Mouse (Mus musculus) forebrain, postnatal 0 days (tissue): Measurements from ENCODE around the gene Jsrp1. TPM values are rescaled to one million over a fixed set of nuclear protein-coding genes. Genes with fewer than 3 reads are reported as not detected.

Experiments used
- ATAC-seq: fragments of 200-750 bp; cut with Nextera tagmentation; 2 replicates; pipeline ENCODE4 v1.8.0; 2017; ENCODE audit warnings: mild to moderate bottlenecking, moderate library complexity
- DNase-seq: peaks from one replicate; pipeline ENCODE4 v3.0.0-alpha.2; 2015
- H3K27ac ChIP-seq: fragments of 300-500 bp; sonication (generic); 2 replicates; pipeline ENCODE4 v1.5.1; 2014; ENCODE audit warnings: low read depth, mild to moderate bottlenecking, antibody characterized with exemption, low read length, moderate library complexity, mixed read lengths
- H3K27me3 ChIP-seq: fragments of 300-500 bp; sonication (generic); 2 replicates; pipeline ENCODE4 v1.6.1; 2014; ENCODE audit warnings: mild to moderate bottlenecking, low read length, mixed read lengths; ENCODE audit not compliant: insufficient read depth
- H3K36me3 ChIP-seq: fragments of 300-500 bp; sonication (generic); 2 replicates; pipeline ENCODE4 v1.6.1; 2014; ENCODE audit warnings: mild to moderate bottlenecking, moderate library complexity; ENCODE audit not compliant: insufficient read depth
- H3K4me1 ChIP-seq: fragments of 300-500 bp; sonication (generic); 2 replicates; pipeline ENCODE4 v1.6.1; 2014; ENCODE audit warnings: antibody characterized with exemption; ENCODE audit not compliant: insufficient read depth
- H3K4me2 ChIP-seq: fragments of 300-500 bp; sonication (generic); 2 replicates; pipeline ENCODE4 v1.6.1; 2014; ENCODE audit warnings: low read depth, mild to moderate bottlenecking, moderate library complexity
- H3K4me3 ChIP-seq: fragments of 300-500 bp; sonication (generic); 2 replicates; pipeline ENCODE4 v1.5.1; 2014; ENCODE audit warnings: low read depth, low read length, mixed read lengths
- H3K9ac ChIP-seq: fragments of 300-500 bp; sonication (generic); 2 replicates; pipeline ENCODE4 v1.6.1; 2014; ENCODE audit warnings: mild to moderate bottlenecking
- H3K9me3 ChIP-seq: fragments of 300-500 bp; sonication (generic); 2 replicates; pipeline ENCODE4 v1.6.1; 2016; ENCODE audit warnings: low read length
- CTCF ChIP-seq: sonication (generic); IDR thresholded peaks from 2 replicates; pipeline ENCODE4 v1.5.1; 2016; ENCODE audit warnings: antibody characterized with exemption, control low read depth, low read depth
- WGBS: fragments of 180-500 bp; shearing (Covaris S2); extraction: QIAGEN DNeasy Blood & Tissue Kit; methylation state at CpG from one replicate; pipeline ENCODE4 v1.1.7; 2014; 5-methylcytosine and 5-hydroxymethylcytosine counted together
- polyA plus RNA-seq: library from polyadenylated mRNA; unstranded; fragments of >200 nt; fragmentation: Nextera tagmentation; extraction: Ambion mirVana; gene quantifications from 2 replicates; pipeline ENCODE4 v1.2.1, GENCODE M21; 2015
- total RNA-seq: library from RNA; depleted of rRNA; stranded (reverse); fragments of >200 nt; gene quantifications from 2 replicates; pipeline ENCODE4 v1.2.3, GENCODE M21; 2014

The Jsrp1 gene
- total and polyA plus RNA-seq, 2 experiments from 2014 or later = 0.38 to 0.76 TPM

DNA sequence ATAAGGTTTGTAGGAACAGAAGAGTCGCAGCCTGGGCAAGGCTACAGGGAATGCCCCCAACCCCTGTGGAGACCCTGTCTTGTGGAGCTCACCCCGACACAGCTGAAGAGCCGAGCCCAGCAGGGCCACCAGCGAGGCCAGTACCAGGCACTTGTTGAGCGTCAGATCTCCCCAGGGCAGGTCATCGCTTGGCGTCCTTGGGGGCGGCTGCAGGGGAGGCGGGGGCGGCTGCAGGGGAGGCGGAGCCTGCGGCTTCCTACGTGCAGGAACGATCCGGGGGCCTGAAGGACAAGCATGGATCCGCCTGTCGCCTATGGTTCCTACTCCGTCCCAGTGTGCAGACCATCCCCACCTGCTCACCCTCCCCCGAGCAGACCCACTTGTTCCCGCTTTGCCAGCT is 3.2 kb downstream of the Jsrp1 start:
- H3K36me3 ChIP-seq = peaks cover 4% of the 10 kb centered on the region; the same call in 1 of the 2 replicates
- H3K9me3 ChIP-seq = no peaks in the 10 kb centered on the region
- 7% methylated on average over 17 of the region's 20 CpGs for WGBS
- H3K27ac ChIP-seq = no peak overlapping the region
- H3K27me3 ChIP-seq = peaks cover 10% of the 10 kb centered on the region
- ATAC-seq (no peak), DNase-seq (no peak)
- peaks cover 11% of the 10 kb centered on the region for H3K4me1 ChIP-seq
- no peak for TF ChIP-seq CTCF
- H3K4me3 ChIP-seq = no peak overlapping the region
- no peak overlapping the region for H3K4me2 ChIP-seq
- H3K9ac ChIP-seq = no peak overlapping the region

DNA sequence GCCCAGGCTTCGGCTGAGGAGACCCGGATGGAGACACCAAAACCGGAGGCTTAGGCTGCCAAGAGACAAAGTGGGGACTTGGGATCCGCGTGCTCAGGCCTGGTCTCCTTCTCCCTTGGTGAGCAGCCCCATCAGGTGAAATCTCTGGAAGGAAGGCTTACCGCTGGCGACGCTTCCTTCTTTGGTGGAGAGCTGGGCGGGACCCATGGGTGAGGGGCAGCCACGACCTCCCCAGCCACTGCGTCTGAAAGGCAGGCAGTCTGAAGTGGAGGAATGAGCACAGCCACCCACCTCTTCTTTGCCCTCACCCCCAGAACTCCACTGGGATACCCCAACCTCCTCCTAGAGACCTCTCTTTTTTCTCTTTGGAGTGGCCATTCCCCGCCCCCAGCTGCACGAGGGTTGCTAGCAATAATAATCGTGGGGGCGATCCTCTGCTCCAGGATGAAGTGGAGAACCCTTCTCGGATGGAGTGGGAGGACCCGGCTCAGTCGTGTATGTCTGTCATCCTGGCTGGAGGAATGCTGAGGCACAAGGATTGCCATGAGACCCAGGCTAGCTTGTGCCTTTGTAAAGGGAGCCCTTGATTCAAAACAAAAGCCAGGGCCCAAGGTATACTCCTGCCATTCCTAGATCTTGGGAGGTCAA is 4.2 kb downstream of the Jsrp1 start:
- ATAC-seq (no peak), DNase-seq (peak; percentile 17)
- no peak overlapping the region for H3K9ac ChIP-seq
- H3K9me3 ChIP-seq = no peaks in the 10 kb centered on the region
- 15% methylated on average over 17 of the region's 18 CpGs for WGBS
- no peak overlapping the region for H3K27ac ChIP-seq
- no peak overlapping the region for H3K4me3 ChIP-seq
- H3K27me3 ChIP-seq = peaks cover 10% of the 10 kb centered on the region
- no peak for TF ChIP-seq CTCF
- H3K4me1 ChIP-seq = peaks cover 11% of the 10 kb centered on the region
- H3K4me2 ChIP-seq = 0 out of 2 replicates have a peak overlapping the region, but pooled peaks have one; percentile 25
- peaks cover 14% of the 10 kb centered on the region for H3K36me3 ChIP-seq

DNA sequence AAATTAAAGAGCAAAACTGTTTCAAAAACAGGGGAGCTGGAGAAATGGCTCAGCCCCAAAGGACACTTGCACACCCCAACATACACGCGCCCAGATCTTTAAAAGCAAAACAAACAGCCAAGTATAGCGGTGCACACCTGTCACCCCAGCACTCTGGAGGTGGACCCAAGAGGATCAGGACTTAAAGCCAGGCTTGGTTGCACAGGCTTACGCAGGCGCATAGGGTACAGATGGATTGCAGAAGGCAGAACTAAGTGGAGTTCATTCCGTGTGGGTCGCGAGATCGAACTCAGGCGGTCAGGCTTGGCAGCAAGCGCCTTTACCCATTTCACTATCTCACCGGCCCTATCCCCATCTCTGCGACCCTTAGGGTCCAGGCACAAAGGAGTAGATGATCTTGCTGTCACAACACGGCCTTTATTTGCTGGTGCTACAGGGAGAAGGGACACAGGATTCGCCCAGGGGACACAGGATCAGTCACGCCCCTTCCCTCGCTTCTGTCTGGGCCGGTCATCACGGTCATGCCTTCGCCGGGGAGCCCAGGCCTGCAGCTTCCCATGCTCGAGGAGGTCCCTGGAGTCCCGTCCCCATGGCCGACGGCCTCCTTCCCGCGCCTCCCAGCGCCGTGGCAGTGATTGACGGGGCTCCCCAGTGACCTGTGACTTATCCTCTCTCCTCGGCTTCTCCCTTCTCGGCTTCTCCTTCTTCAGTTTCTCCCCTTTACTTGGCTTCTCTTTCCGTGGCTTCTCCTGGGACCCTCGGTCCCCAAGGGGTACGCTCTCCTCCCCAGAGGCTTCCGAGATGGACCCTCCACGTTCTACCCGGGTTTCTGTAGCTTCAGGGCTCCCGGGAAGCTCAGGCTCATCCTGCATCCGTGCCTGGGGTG is 5.0 kb downstream of the Jsrp1 start:
- Histone ChIP-seq H3K4me1 (peaks cover 11% of the 10 kb centered on the region), H3K9ac (no peak overlapping the region), H3K36me3 (peaks cover 21% of the 10 kb centered on the region), H3K9me3 (no peaks in the 10 kb centered on the region), H3K4me3 (no peak overlapping the region), H3K27me3 (peaks cover 10% of the 10 kb centered on the region), H3K27ac (no peak overlapping the region), H3K4me2 (peak overlapping the region; percentile 25; the same call in 1 of the 2 replicates)
- no peak for DNase-seq
- no peak for TF ChIP-seq CTCF
- 18% methylated on average over 40 of the region's 40 CpGs for WGBS
- no peak for ATAC-seq

DNA sequence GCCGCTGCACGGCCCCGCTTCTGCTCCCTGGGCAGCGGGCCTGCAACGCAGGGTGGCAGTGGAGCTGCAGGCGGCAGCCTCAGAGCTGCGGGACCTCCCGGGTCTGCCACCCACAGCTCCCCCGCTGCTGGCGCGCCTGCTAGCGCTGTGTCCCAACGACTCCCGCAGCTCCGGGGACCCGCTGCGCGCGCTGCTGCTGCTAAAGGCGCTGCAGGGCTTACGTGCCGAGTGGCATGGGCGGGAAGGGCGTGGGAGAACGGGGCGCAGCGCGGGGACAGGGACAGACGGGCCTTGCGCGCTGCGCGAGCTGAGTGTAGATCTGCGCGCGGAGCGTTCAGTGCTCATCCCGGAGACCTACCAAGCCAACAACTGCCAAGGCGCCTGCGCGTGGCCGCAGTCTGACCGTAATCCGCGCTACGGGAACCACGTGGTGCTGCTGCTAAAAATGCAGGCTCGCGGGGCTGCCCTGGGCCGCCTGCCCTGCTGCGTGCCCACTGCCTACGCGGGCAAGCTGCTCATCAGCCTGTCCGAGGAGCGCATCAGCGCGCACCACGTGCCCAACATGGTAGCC is 6.2 kb downstream of the Jsrp1 start:
- Histone ChIP-seq H3K4me2 (peak overlapping the region; percentile 95), H3K36me3 (peaks cover 33% of the 10 kb centered on the region), H3K27me3 (peaks cover 10% of the 10 kb centered on the region), H3K4me3 (peak overlapping the region; percentile 50), H3K9me3 (no peaks in the 10 kb centered on the region), H3K4me1 (peaks cover 11% of the 10 kb centered on the region), H3K9ac (peak overlapping the region; percentile 75), H3K27ac (peak overlapping the region; percentile 86)
- ATAC-seq (peak; percentile 86), DNase-seq (peak; percentile 90)
- WGBS = 4% methylated on average over 56 of the region's 58 CpGs
- 0 out of 2 replicates have a peak, but pooled peaks have one; percentile 0 for TF ChIP-seq CTCF

DNA sequence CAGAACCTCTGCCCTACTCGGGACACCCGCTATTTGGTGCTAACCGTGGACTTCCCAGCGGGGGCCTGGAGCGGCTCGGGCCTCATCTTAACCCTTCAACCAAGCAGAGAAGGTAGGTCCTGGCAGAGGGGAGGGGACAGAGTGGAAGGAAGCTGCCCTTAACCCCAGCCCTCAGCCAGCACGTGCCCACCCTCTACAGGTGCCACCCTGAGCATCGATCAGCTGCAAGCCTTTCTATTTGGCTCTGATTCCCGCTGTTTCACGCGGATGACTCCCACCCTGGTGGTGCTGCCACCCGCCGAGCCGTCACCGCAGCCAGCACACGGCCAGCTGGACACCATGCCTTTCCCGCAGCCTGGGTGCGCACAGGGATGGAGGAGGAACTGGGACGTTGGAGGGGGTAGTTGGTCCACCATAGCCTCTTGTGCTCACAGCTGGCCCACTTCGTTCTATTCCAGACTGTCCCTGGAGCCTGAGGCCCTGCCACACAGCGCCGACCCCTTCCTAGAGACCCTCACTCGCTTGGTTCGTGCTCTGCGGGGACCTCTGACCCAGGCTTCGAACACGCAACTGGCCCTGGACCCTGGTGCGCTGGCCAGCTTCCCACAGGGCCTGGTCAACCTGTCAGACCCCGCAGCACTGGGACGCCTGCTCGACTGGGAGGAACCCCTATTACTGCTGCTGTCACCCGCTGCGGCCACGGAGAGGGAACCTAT is 6.8 kb downstream of the Jsrp1 start:
- Histone ChIP-seq H3K36me3 (peaks cover 40% of the 10 kb centered on the region), H3K27me3 (peaks cover 10% of the 10 kb centered on the region), H3K4me3 (peak overlapping the region; percentile 50), H3K4me1 (peaks cover 11% of the 10 kb centered on the region), H3K9me3 (no peaks in the 10 kb centered on the region), H3K4me2 (peak overlapping the region; percentile 95), H3K27ac (peak overlapping the region; percentile 86), H3K9ac (peak overlapping the region; percentile 75)
- DNase-seq (peak; percentile 11), ATAC-seq (no peak)
- 43% methylated on average over 34 of the region's 34 CpGs for WGBS
- no peak for TF ChIP-seq CTCF

DNA sequence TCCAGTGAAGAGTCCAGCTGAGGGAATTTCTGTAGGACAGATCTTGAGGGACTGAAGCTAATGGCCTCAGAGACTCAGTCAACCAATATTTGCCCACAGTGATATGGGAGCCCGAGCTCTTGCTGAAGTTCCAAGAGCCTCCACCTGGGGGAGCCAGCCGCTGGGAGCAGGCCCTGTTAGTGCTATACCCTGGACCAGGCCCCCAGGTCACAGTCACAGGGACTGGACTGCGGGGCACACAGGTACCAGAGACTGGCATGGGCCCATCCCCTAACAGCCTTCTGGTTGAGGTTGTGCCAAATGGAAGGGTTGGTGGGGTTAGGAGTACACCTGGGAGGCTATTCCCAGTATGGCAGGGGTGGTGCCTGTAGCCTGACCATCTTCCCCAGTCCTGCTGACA is 7.4 kb downstream of the Jsrp1 start:
- Histone ChIP-seq H3K9me3 (no peaks in the 10 kb centered on the region), H3K27me3 (peaks cover 10% of the 10 kb centered on the region), H3K4me3 (no peak overlapping the region), H3K9ac (no peak overlapping the region), H3K4me2 (peak overlapping the region; percentile 95; the same call in 1 of the 2 replicates), H3K27ac (no peak overlapping the region), H3K4me1 (peaks cover 11% of the 10 kb centered on the region), H3K36me3 (peaks cover 42% of the 10 kb centered on the region)
- TF ChIP-seq CTCF = peak; percentile 75
- peak; percentile 68 for DNase-seq
- peak; percentile 30; the same call in 1 of the 2 replicates for ATAC-seq
- WGBS = 4% methylated on average over 3 of the region's 3 CpGs
